Mouse (Mus musculus) limb, embryonic 10.5 days (tissue): ENCODE data around the gene Aanat. TPM values are rescaled to one million over a fixed set of nuclear protein-coding genes. Genes with fewer than 3 reads are reported as not detected.

Experiments used
- DNase-seq: peaks from one replicate; pipeline ENCODE4 v3.0.0-alpha.2; 2017; ENCODE audit warnings: low spot score
- H3K27ac ChIP-seq: fragments of 300-500 bp; sonication (generic); 2 replicates; pipeline ENCODE4 v1.5.1; 2016; ENCODE audit warnings: mild to moderate bottlenecking
- H3K27me3 ChIP-seq: fragments of 300-500 bp; sonication (generic); 2 replicates; pipeline ENCODE4 v1.6.1; 2016; ENCODE audit warnings: low read depth, mild to moderate bottlenecking; ENCODE audit not compliant: poor library complexity, severe bottlenecking
- H3K36me3 ChIP-seq: fragments of 300-500 bp; sonication (generic); 2 replicates; pipeline ENCODE4 v1.6.1; 2016; ENCODE audit warnings: mild to moderate bottlenecking, moderate library complexity
- H3K4me1 ChIP-seq: fragments of 300-500 bp; sonication (generic); 2 replicates; pipeline ENCODE4 v1.6.1; 2016
- H3K4me3 ChIP-seq: fragments of 300-500 bp; sonication (generic); 2 replicates; pipeline ENCODE4 v1.5.1; 2016; ENCODE audit warnings: mild to moderate bottlenecking, moderate library complexity
- H3K9me3 ChIP-seq: fragments of 300-500 bp; sonication (generic); replicated peaks from 2 replicates; pipeline ENCODE4 v1.6.1; 2016; ENCODE audit warnings: mild to moderate bottlenecking
- WGBS: fragments of 180-500 bp; shearing (Covaris S2); methylation state at CpG from one replicate; pipeline ENCODE4 v1.1.7; 2016; 5-methylcytosine and 5-hydroxymethylcytosine counted together
- polyA plus RNA-seq: library from polyadenylated mRNA; unstranded; fragments of >200 nt; fragmentation: Nextera tagmentation; extraction: Ambion mirVana; gene quantifications from 2 replicates; pipeline ENCODE4 v1.2.1, GENCODE M21; 2016

Gene Aanat
- polyA plus RNA-seq, 1 experiment from 2014 or later = not detected

DNA sequence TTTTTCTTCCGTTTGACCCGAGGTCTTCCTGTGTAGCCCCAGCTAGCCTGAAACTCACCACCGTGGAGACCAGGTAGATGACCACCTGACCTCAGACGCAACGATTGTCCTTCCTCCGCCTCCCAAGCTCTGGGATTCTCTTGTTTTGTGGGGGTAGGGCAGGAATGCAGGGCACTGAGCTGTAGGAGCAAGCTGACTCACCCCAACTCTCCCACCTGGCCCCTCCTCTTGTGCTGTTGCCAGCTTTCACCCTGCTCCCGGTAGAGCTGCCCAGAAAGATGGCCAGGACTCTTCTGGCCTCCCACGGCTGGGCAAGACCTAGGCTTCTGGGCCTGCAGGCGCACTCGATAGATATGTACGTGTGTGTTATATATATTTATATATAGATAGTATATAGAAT lies 59.9 kb downstream of the Aanat start:
- H3K4me3 ChIP-seq = no peak overlapping the region; the same call in 1 of the 2 replicates
- DNase-seq = no peak
- no peaks in the 10 kb centered on the region for H3K9me3 ChIP-seq
- H3K27me3 ChIP-seq = peaks cover 10% of the 10 kb centered on the region
- H3K4me1 ChIP-seq = peaks cover 71% of the 10 kb centered on the region
- H3K36me3 ChIP-seq = no peaks in the 10 kb centered on the region
- 55% methylated on average over 11 of the region's 11 CpGs for WGBS
- peak overlapping the region; percentile 91 for H3K27ac ChIP-seq

DNA sequence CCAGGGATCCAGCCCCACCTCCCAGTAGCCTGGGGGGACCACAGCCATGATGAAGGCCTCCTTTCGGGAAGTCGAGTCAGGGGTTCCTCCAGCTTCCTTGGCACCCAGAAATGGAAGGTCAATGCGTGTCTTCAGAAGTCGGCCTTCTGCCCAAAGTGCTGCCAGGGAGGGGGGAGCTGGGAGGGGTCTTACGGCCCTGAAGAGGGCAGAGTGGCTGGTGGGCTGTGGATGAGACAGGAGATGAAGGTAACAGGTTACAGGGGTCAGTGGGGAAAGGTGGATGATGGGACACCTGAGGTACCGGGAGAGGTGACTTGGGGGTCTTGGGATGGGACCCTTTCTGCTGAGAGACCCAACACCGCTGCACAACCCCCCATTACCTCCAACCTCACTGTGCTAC lies 60.5 kb downstream of the Aanat start:
- H3K36me3 ChIP-seq = no peaks in the 10 kb centered on the region
- DNase-seq = no peak
- H3K27me3 ChIP-seq = peaks cover 17% of the 10 kb centered on the region
- H3K4me3 ChIP-seq = no peak overlapping the region
- peak overlapping the region; percentile 91 for H3K27ac ChIP-seq
- 75% methylated on average over 7 of the region's 7 CpGs for WGBS
- H3K9me3 ChIP-seq = no peaks in the 10 kb centered on the region
- H3K4me1 ChIP-seq = peaks cover 76% of the 10 kb centered on the region

Other genes starting within 250 kb of the Aanat start
- gene Rnf157, start 173.4 kb upstream of the Aanat start, polyA plus RNA-seq = 11.1 and 18.3 TPM in 2 replicates
- gene Ubald2, start 152.3 kb upstream of the Aanat start, polyA plus RNA-seq = 44.1 and 51.8 TPM in 2 replicates
- 0.36 and 0.44 TPM in 2 replicates for gene Qrich2, start 120.2 kb upstream of the Aanat start, polyA plus RNA-seq
- 203 and 209 TPM in 2 replicates for gene Prpsap1, start 92.2 kb upstream of the Aanat start, polyA plus RNA-seq
- gene Sphk1, start 55.5 kb upstream of the Aanat start, polyA plus RNA-seq = 0.30 and 0.54 TPM in 2 replicates
- gene Ube2o, start 5.0 kb upstream of the Aanat start, polyA plus RNA-seq = 12.7 and 16.4 TPM in 2 replicates
- gene Rhbdf2, start 40.6 kb downstream of the Aanat start, polyA plus RNA-seq = 4.4 and 5.2 TPM in 2 replicates
- gene Prcd, start 67.1 kb downstream of the Aanat start, polyA plus RNA-seq = 0.16 and 0.25 TPM in 2 replicates
- 2.7 and 5.8 TPM in 2 replicates for gene Cygb, start 67.9 kb downstream of the Aanat start, polyA plus RNA-seq
- not detected in 2 replicates for gene St6galnac1, start 189.1 kb downstream of the Aanat start, polyA plus RNA-seq
- gene Mxra7, start 241.6 kb downstream of the Aanat start, polyA plus RNA-seq = 13.9 and 14.9 TPM in 2 replicates